ENCODE assay signal across 26 mouse cellular contexts in the genomic region with DNA sequence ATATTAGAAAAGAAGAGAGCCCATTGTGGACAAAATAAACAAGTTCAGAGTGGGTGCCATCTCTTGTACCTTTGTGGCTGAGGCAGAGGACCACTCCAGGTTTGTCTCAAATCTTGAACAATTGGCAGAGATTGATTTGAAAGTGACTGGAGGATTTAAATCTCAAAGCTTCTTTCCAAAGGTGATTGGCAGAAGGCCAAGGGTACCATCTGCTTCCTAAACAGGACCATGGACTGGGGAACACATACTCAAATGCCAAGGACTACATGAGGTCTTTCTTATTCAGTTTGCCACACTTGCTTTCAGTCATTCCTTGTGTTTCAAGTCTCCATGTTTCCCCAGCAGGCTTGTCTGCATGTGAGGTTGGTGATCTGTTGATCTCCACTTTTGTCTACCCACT.
DNase-seq lines count a peak whose midpoint lies in the region; ATAC-seq lines count a peak whose summit lies in the region.
"Had no signal": no experiment of that assay in that cellular context is flagged by ENCODE, and none has a peak within 500 bp of the region (broad histone marks: within the 10 kb centered on the region; RNA-seq: fewer than 3 reads in every experiment).

No protein-coding gene starts in this region.

- no peak overlapping the region for H3K27ac ChIP-seq in forebrain, embryonic 14.5 days (ENCODE audit: low read depth, low read length)
- no peak overlapping the region for H3K27ac ChIP-seq in forebrain, embryonic 10.5 days
- H3K27ac ChIP-seq: embryonic facial prominence, embryonic 10.5 days; embryonic facial prominence, embryonic 13.5 days; forebrain, embryonic 13.5 days; gastrocnemius, adult 2 months; hindbrain, embryonic 14.5 days; intestine, embryonic 15.5 days had no signal

- H3K4me1 ChIP-seq in forebrain, embryonic 14.5 days (ENCODE audit: control insufficient read depth, insufficient read depth, low read length), result no peaks in the 10 kb centered on the region
- H3K4me1 ChIP-seq in forebrain, embryonic 10.5 days, result no peaks in the 10 kb centered on the region
- H3K4me1 ChIP-seq: embryonic facial prominence, embryonic 10.5 days; embryonic facial prominence, embryonic 13.5 days; forebrain, embryonic 13.5 days; intestine, embryonic 15.5 days had no signal

- intact Hi-C loops in left cerebral cortex, postnatal 4 days (cut with DNase I), result no loop called here

- peak; percentile 27 for DNase-seq in forebrain, embryonic 14.5 days (ENCODE audit: low spot score)
- DNase-seq in forebrain, embryonic 10.5 days (ENCODE audit: extremely low spot score, low spot score), result no peak
- peak; percentile 14 for DNase-seq in left cerebral cortex, postnatal 4 days
- DNase-seq in left cerebral cortex, adult 18-20 months (ENCODE audit: low spot score in 2 of 2), result no peak
- DNase-seq in R1 (ENCODE audit: low read depth, low spot score), result peak; percentile 7
- peak; percentile 3 for DNase-seq in ZHBTc4 (ENCODE audit: low read depth, low spot score)
- no peak for DNase-seq in urinary bladder, postnatal 36 days (ENCODE audit: low spot score in 2 of 2)
- DNase-seq: adrenal gland, postnatal 10 days; adrenal gland, postnatal 36 days; cerebellum, adult 11 months; cerebellum, adult 9-10 months; cerebellum, postnatal 36 days; embryo, embryonic 11 days; forebrain, postnatal 0 days; gastrocnemius, adult 2 months; gastrocnemius, postnatal 14 days; heart, adult 11 months; kidney, adult 18-20 months had no signal

- no peaks in the 10 kb centered on the region for H3K36me3 ChIP-seq in forebrain, embryonic 14.5 days (ENCODE audit: control insufficient read depth, insufficient read depth, low read length)
- H3K36me3 ChIP-seq in forebrain, embryonic 10.5 days (replicated peaks), result no peaks in the 10 kb centered on the region
- H3K36me3 ChIP-seq: embryonic facial prominence, embryonic 10.5 days; embryonic facial prominence, embryonic 13.5 days; intestine, embryonic 15.5 days had no signal

- no peak overlapping the region for H3K4me2 ChIP-seq in forebrain, embryonic 14.5 days (ENCODE audit: low read length)
- H3K4me2 ChIP-seq: embryonic facial prominence, embryonic 13.5 days; forebrain, embryonic 13.5 days; heart, embryonic 11.5 days; hindbrain, embryonic 14.5 days; intestine, embryonic 15.5 days had no signal

- ATAC-seq in forebrain, embryonic 14.5 days, result no peak
- ATAC-seq: CD4-positive, CD25-positive, alpha-beta regulatory T cell, adult 4 months; forebrain, embryonic 13.5 days; forebrain, postnatal 0 days; intestine, embryonic 15.5 days had no signal

- H3K9me3 ChIP-seq in forebrain, embryonic 14.5 days (replicated peaks; ENCODE audit: control insufficient read depth, low read length), result no peaks in the 10 kb centered on the region
- H3K9me3 ChIP-seq in forebrain, embryonic 10.5 days, result peaks cover 10% of the 10 kb centered on the region; the same call in 1 of the 2 replicates
- H3K9me3 ChIP-seq: embryonic facial prominence, embryonic 10.5 days; embryonic facial prominence, embryonic 13.5 days; forebrain, embryonic 13.5 days; intestine, embryonic 15.5 days had no signal

- H3K27me3 ChIP-seq in forebrain, embryonic 14.5 days (replicated peaks; ENCODE audit: control insufficient read depth, insufficient read depth, low read length), result no peaks in the 10 kb centered on the region
- H3K27me3 ChIP-seq in forebrain, embryonic 10.5 days (ENCODE audit: poor library complexity, severe bottlenecking), result no peaks in the 10 kb centered on the region
- H3K27me3 ChIP-seq: embryonic facial prominence, embryonic 13.5 days; forebrain, embryonic 13.5 days; intestine, embryonic 15.5 days had no signal

- no peak overlapping the region for H3K4me3 ChIP-seq in forebrain, embryonic 14.5 days (ENCODE audit: low read depth, low read length)
- no peak overlapping the region for H3K4me3 ChIP-seq in forebrain, embryonic 10.5 days
- H3K4me3 ChIP-seq: embryonic facial prominence, embryonic 10.5 days; embryonic facial prominence, embryonic 13.5 days; erythroblast, embryonic 14.5 days; forebrain, embryonic 13.5 days; gastrocnemius, adult 2 months; intestine, embryonic 15.5 days had no signal

- no peak overlapping the region for H3K9ac ChIP-seq in forebrain, embryonic 14.5 days (ENCODE audit: low read length)
- H3K9ac ChIP-seq: embryonic facial prominence, embryonic 13.5 days; forebrain, embryonic 13.5 days; forebrain, postnatal 0 days; hindbrain, embryonic 14.5 days; intestine, embryonic 15.5 days had no signal

Comparison
In these comparisons a context has a peak if more than half of its experiments do, and no peak if none do; other contexts are left out.
1. DNase-seq: peak in forebrain, embryonic 14.5 days (single experiment), left cerebral cortex, postnatal 4 days (single experiment), R1 (single experiment) and ZHBTc4 (single experiment); none in forebrain, embryonic 10.5 days (single experiment), left cerebral cortex, adult 18-20 months (0 of 2) and urinary bladder, postnatal 36 days (0 of 2).